Mouse (Mus musculus) skeletal muscle tissue, adult 2 months (tissue): ENCODE results near the gene Tnfrsf21.

ENCODE experiments used
- DNase-seq: peaks from one replicate; pipeline ENCODE4 v3.0.0-alpha.2; 2012; ENCODE audit warnings: low read depth, low spot score

Tnfrsf21 gene

DNA sequence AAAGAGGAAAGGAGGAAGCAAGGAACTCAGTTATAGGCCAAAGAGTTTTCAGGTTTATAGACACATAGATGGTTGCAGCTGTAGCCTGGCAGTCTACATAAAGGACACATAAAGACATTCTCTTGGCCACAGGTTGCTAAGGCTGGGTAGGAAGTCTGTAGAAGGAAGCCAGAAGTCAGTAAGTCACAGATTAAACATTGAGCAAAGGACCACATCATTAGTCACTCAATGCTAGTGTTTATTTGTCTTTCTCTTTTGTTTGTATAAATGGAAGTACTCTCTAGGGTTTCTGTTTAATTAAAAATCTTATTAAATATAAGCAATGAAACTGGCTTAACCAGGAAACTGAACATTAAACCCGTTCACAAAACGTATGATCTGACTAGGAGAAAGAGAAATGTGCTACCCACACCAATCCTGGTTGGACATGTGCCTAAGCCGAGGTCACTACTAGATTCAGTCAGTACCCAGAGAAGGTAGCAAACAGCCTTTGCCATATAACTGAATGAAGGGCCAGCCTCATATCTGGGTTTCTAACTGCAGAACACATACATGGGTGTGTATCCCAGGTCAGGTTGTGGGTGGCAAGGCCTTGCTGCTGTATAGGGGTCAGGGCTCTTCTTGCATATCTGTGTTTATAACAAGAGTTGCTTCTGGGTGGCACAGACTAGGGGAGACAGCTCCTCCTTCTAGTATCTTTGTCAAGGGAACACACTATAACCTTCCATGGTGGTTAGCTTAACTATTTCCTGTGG is 113.9 kb downstream of the Tnfrsf21 start:
- DNase-seq: no peak

DNA sequence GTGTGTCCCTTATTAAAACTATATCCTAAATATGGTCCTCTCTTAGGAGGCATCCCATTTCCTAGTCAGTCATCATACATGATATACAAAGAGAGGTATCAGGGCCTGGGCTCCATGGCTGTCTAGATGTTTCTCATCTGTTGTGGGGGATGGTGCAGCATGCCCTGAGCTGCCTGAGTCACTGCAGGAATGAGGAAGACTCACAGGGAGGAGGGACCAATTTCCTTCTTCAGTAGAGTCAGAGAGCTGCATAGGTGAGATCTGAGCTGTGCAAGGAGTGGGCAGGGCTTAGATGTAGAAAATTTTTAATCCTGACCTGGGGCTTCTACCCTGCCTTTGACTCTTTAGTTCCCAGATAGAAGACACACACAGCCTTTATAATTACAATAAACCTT is 114.5 kb downstream of the Tnfrsf21 start:
- DNase-seq: no peak

DNA sequence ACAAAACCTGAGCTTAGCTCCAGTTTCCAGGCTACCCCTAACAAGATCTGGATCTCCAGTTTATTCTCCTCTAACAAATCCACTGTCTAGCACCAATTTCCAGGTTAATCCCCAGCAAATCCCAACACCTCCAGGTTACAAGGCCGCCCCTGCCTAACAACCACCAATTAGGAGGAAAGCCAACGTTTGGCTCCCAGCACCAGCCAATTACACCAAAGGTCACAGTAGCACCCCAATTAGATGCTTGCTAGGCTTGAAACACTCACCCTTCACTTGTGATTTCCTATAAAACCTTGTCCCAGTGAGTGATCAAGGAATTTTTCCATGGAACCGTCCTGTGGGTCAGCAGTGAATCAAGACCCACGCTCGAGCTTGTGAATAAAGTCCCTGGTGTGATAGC is 116.1 kb downstream of the Tnfrsf21 start:
- DNase-seq: no peak

DNA sequence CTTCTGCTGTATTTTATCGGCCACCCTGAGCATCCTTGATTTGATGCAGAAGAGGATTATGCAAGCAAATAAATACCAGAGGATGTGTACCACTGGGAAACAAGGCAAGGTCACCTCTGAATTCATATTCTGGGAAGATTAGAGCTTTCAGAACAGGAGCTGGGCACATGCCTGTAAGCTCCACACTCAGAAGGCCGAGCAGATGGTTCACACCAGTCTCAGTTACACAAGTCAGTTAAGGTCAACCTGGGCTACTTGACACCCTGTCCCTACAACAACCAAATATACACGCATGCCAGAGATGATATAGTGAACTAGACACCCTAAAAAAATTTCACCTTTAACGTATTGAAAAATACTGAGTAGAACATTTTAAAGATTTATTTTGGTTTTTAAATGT is 116.8 kb downstream of the Tnfrsf21 start:
- peak; percentile 79 for DNase-seq

DNA sequence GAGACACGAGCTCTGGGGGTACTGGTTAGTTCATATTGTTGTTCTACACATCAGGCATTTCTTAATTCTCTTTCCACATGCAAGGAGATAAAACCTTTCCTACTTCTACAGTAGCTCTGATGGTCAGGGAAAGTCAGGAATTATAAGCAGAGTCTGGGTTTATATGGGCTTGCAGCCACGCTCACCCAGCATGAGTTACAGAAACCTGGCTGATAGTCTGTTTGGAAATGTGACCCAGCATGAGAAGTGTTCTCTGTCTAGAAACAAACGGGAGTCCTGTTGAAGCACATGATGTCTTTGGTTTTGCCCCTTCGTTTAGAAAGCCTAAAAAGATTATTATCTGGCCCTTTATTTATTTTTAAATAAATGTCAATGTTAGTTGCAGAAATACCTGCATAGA is 118.6 kb downstream of the Tnfrsf21 start:
- DNase-seq: peak; percentile 25

DNA sequence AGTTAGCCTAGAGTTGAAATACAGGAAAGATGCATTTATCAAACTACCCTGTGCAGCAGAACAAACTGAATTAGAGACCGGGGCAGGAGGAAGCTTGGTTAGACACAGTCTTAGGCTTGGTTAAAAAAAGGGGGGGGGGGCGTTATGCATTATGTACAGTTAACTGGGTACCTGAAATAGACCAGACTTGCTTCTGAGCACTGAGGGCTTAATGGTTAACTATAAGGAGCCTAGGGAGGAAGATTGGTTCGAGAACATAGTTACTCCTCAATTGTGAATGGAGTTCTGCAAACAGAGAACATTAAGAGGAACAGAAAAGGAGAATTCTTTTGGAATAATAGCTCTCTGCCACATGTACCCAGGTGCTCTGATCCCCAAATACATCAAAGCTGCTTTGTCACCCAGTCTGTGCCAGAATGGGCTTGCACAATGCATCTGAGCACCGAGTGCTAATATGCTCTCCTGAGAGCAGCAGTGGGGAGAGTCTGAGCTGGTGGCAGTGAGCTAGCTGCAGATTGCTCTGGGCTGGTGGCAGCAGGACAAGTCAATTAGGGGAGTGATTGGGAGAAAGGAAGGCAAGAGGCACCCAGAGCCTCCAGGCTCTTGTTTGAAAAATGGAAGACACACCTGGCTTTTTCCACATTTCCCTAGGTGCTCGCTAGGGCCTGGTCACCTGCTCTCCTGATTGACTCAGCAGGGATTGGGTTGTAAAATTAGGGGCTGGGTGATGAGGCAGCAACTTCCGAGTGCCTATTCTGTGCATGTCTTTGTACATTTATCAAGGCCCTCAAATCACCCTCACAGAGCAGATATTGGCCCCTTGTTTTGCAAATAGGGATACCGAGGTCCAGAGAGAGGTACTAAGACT is 119.3 kb downstream of the Tnfrsf21 start:
- DNase-seq: no peak

DNA sequence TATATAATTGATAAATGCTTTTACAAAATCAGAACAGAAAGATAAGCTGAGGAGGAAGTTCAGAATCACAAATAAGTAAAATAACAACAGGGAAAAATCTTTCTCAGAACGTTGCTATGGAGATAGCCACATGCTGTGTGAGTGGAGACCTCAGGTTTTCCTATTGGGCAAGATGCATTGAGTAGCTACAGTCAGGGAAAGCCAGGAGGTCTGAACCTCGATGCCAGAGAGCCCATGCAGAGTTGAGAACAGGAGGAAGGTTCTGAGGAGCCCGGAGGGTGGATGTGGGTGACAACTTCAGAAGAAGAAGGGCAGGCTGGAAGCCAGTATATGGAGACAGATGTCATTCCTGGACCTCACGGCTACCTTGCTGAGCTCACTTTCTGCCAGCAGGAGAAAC is 120.4 kb downstream of the Tnfrsf21 start:
- DNase-seq: no peak

DNA sequence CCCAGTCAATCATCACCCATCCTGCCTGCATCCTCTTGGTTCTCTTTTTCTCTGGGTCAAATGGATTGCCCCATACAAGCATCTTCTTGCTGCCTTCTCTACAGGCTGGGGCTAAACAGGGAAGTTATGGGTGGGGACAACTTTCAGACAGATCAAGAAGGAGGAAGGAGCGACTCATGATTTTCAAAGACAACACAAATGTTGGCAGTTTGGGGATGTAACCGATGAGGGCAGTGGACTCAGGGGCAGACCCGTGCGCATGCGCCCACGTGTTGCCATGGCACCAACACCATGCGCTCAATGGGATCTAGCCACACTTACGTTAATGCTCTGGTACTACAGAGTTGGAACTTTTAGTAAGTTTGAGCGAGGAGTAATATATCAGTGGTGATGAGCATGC is 121.5 kb downstream of the Tnfrsf21 start:
- DNase-seq: peak; percentile 47

DNA sequence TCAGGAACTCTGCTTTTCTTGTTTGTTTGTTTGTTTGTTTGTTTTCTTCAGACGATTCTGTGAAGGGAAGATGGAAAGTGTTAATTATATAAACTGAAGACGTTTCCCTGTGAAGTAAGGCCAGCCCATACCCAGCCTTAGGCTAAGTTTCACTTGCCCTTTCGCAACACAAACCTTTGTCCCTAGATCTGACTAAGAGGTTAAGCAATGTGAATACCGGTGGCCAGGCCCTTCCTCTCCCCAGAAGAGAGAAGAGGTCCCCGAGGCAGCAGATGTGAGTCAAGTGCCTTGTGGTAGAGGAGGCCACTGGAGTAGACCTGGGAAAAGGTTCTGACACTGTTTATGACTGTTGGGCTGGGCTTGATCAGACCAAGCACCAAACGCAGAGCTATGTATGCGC is 122.0 kb downstream of the Tnfrsf21 start:
- DNase-seq: no peak
